Mouse (Mus musculus): ENCODE data around the gene Flt1.

- TF ChIP-seq CTCF (IDR thresholded peaks at IDR 0.05; ENCODE audit: insufficient read depth, low read length) (no peak), POLR2A (IDR thresholded peaks at IDR 0.05; ENCODE audit: borderline replicate concordance, extremely low read depth, low read depth, low read length) (no peak)
These were observed 176.6 kb downstream of the Flt1 start for GRCm38 (mm10) chr5:147549016-147549755.

Data from lung, adult 2 months (tissue).